Mouse (Mus musculus) left cerebral cortex, postnatal 25 days (tissue): ENCODE results near the gene Fras1. TPM values are rescaled to one million over a fixed set of nuclear protein-coding genes. Genes with fewer than 3 reads are reported as not detected.
A peak's percentile ranks its signal among the peaks of the same experiment; 100 is the strongest.

Experiments
- DNase-seq, 2 experiments: peaks; one replicate each; pipeline ENCODE4 v3.0.0; 2022; ENCODE audit warnings: low spot score in 2 of 2, mixed read lengths in 1 of 2
- intact Hi-C: fragments of 180-260 bp; cut with DNase I; formaldehyde crosslinking; loops from one replicate; pipeline ENCODE4 v1.15.1; 2025
- total RNA-seq, 2 experiments: library from RNA; stranded (reverse); gene quantifications; 2 replicates each; pipeline ENCODE4 v1.2.3; 2021

The Fras1 gene
- total RNA-seq, 2 experiments from 2014 or later, result 20.3 to 29.6 TPM

- no peak for DNase-seq
- intact Hi-C loops, result no loop called here
These were observed 88.4 kb downstream of the Fras1 start for GRCm38 (mm10) chr5:96462197-96462596.

- intact Hi-C loops, result no loop called here
- DNase-seq, result no peak
These were observed 92.7 kb downstream of the Fras1 start for GRCm38 (mm10) chr5:96466461-96466860.

- intact Hi-C loops, result no loop called here
- peak in 1 of 2 experiments; percentile 8 for DNase-seq
These were observed 98.2 kb downstream of the Fras1 start for GRCm38 (mm10) chr5:96471995-96472394.

- intact Hi-C loops, result no loop called here
- DNase-seq, result no peak
These were observed 101.7 kb downstream of the Fras1 start for GRCm38 (mm10) chr5:96475488-96475887.

- intact Hi-C loops, result no loop called here
These were observed 105.2 kb downstream of the Fras1 start for GRCm38 (mm10) chr5:96479003-96479402.

GRCm38 (mm10) chr5:96481159-96481558 is 107.4 kb downstream of the Fras1 start:
- no peak for DNase-seq
- intact Hi-C loops, result no loop called here

More at GRCm38 (mm10) chr5:96479003-96479402, 105.2 kb downstream of the Fras1 start:
- no peak for DNase-seq

- intact Hi-C loops, result no loop called here
- DNase-seq, result no peak
These were observed 108.3 kb downstream of the Fras1 start for GRCm38 (mm10) chr5:96482054-96482453.

- no peak for DNase-seq
- intact Hi-C loops, result no loop called here
These were observed 118.7 kb downstream of the Fras1 start for GRCm38 (mm10) chr5:96492497-96492896.

- intact Hi-C loops, result no loop called here
- DNase-seq, result no peak
These were observed 120.9 kb downstream of the Fras1 start for GRCm38 (mm10) chr5:96494502-96495292.

- no peak for DNase-seq
- intact Hi-C loops, result no loop called here
These were observed 124.3 kb downstream of the Fras1 start for GRCm38 (mm10) chr5:96498083-96498482.

- DNase-seq, result peak; percentile 12 to 16
- intact Hi-C loops, result no loop called here
These were observed 128.0 kb downstream of the Fras1 start for GRCm38 (mm10) chr5:96501783-96502182.

GRCm38 (mm10) chr5:96502400-96502799 is 128.6 kb downstream of the Fras1 start:
- no peak for DNase-seq
- intact Hi-C loops, result no loop called here

- no peak for DNase-seq
- intact Hi-C loops, result no loop called here
These were observed 137.2 kb downstream of the Fras1 start for GRCm38 (mm10) chr5:96511005-96511404.

GRCm38 (mm10) chr5:96513327-96513726 is 139.6 kb downstream of the Fras1 start:
- no peak for DNase-seq
- intact Hi-C loops, result no loop called here

GRCm38 (mm10) chr5:96515860-96516311 is 142.1 kb downstream of the Fras1 start:
- intact Hi-C loops, result no loop called here
- no peak for DNase-seq

- DNase-seq, result peak in 1 of 2 experiments; percentile 4
- intact Hi-C loops, result no loop called here
These were observed 142.6 kb downstream of the Fras1 start for GRCm38 (mm10) chr5:96516329-96516728.

- intact Hi-C loops, result no loop called here
- DNase-seq, result no peak
These were observed 147.8 kb downstream of the Fras1 start for GRCm38 (mm10) chr5:96521541-96521940.

GRCm38 (mm10) chr5:96522909-96523409 is 149.2 kb downstream of the Fras1 start:
- intact Hi-C loops, result no loop called here
- no peak for DNase-seq

- intact Hi-C loops, result no loop called here
- peak; percentile 16 to 21 for DNase-seq
These were observed 154.5 kb downstream of the Fras1 start for GRCm38 (mm10) chr5:96528296-96528695.

GRCm38 (mm10) chr5:96530516-96530915 is 156.8 kb downstream of the Fras1 start:
- no peak for DNase-seq

GRCm38 (mm10) chr5:96531962-96532361 is 158.2 kb downstream of the Fras1 start:
- no peak for DNase-seq
- intact Hi-C loops, result no loop called here

More at GRCm38 (mm10) chr5:96530516-96530915, 156.8 kb downstream of the Fras1 start:
- intact Hi-C loops, result no loop called here
